Mouse (Mus musculus): ENCODE measurements around the gene Ndufaf3.
A peak's percentile ranks its signal among the peaks of the same experiment; 100 is the strongest.

- TF ChIP-seq EP300 (IDR thresholded peaks at IDR 0.05; ENCODE audit: low read depth): peak; percentile 98
- no peak for TF ChIP-seq CTCF (IDR thresholded peaks at IDR 0.05; ENCODE audit: low read depth)
Observed at GRCm38 (mm10) chr9:108578545-108579343, 11.5 kb upstream of the Ndufaf3 start, which contains the start of gene Wdr6.

Measured in heart, postnatal 0 days (tissue).